Mouse (Mus musculus): ENCODE results near the gene Poll.

GRCm38 (mm10) chr19:45533617-45534016, 26.7 kb downstream of the Poll start:
- TF ChIP-seq POLR2A (IDR thresholded peaks at IDR 0.05; ENCODE audit: low read depth, low read length) (no peak), CTCF (IDR thresholded peaks at IDR 0.05; ENCODE audit: extremely low read depth, insufficient read depth, insufficient read length, insufficient replicate concordance) (no peak)

All from spleen, adult 2 months (tissue).